Mouse (Mus musculus): Measurements from ENCODE around the gene Mars2.

DNA sequence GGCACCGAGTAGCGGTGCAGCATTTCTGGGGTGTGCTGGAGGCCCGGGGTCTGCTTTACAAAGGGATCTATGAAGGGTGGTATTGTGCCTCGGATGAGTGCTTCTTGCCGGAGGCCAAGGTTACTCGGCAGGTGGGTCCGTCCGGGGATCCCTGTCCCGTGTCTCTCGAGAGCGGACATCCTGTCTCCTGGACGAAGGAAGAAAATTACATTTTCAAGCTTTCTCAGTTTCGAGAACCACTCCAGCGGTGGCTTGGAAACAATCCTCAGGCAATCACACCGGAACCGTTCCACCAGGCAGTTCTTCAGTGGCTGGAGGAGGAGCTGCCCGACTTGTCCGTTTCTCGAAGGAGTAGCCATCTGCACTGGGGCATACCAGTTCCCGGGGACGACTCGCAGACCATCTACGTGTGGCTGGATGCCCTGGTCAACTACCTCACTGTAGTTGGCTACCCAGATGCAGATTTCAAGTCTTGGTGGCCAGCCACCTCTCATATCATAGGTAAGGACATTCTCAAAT, 725 bp downstream of the Mars2 start:
- no peak for TF ChIP-seq CTCF (IDR thresholded peaks at IDR 0.05; ENCODE audit: control insufficient read depth, insufficient read depth, insufficient replicate concordance, low read depth, low read length)
- no peak for TF ChIP-seq POLR2A (IDR thresholded peaks at IDR 0.05; ENCODE audit: control insufficient read depth, low read depth, low read length)
